Mouse (Mus musculus): ENCODE data around the gene Kcnip1.

GRCm38 (mm10) chr11:33799933-33800332 is 193.0 kb downstream of the Kcnip1 start:
- TF ChIP-seq CTCF (IDR thresholded peaks at IDR 0.05; ENCODE audit: insufficient read depth, low read depth, low read length) (no peak), POLR2A (IDR thresholded peaks at IDR 0.05; ENCODE audit: insufficient read depth, low read depth, low read length) (no peak)
